Mouse (Mus musculus) midbrain, embryonic 14.5 days (tissue): ENCODE data around the gene 9130019O22Rik. TPM values are rescaled to one million over a fixed set of nuclear protein-coding genes. Genes with fewer than 3 reads are reported as not detected.
A peak's percentile ranks its signal among the peaks of the same experiment; 100 is the strongest.

ENCODE experiments used
- ATAC-seq: fragments of 200-750 bp; cut with Nextera tagmentation; 2 replicates; pipeline ENCODE4 v1.8.0; 2017; ENCODE audit warnings: moderate number of reproducible peaks, moderate library complexity; ENCODE audit not compliant: low FRiP score, low TSS enrichment
- DNase-seq: peaks from one replicate; pipeline ENCODE4 v3.0.0-alpha.2; 2015
- H3K27ac ChIP-seq: fragments of 300-500 bp; sonication (generic); replicated peaks from 2 replicates; pipeline ENCODE4 v1.5.1; 2014; ENCODE audit warnings: mild to moderate bottlenecking, low read depth, low read length, moderate library complexity
- H3K27me3 ChIP-seq: fragments of 300-500 bp; sonication (generic); 2 replicates; pipeline ENCODE4 v1.6.1; 2014; ENCODE audit warnings: low read length, control low read depth, mixed read lengths; ENCODE audit not compliant: control insufficient read depth, insufficient read depth
- H3K36me3 ChIP-seq: fragments of 300-500 bp; sonication (generic); 2 replicates; pipeline ENCODE4 v1.6.1; 2014; ENCODE audit warnings: low read length, control low read depth; ENCODE audit not compliant: control insufficient read depth, insufficient read depth
- H3K4me1 ChIP-seq: fragments of 300-500 bp; sonication (generic); 2 replicates; pipeline ENCODE4 v1.6.1; 2014; ENCODE audit warnings: mild to moderate bottlenecking, antibody characterized with exemption, low read length, control low read depth; ENCODE audit not compliant: control insufficient read depth, insufficient read depth
- H3K4me2 ChIP-seq: fragments of 300-500 bp; sonication (generic); 2 replicates; pipeline ENCODE4 v1.6.1; 2014; ENCODE audit warnings: mild to moderate bottlenecking, low read length, moderate library complexity
- H3K4me3 ChIP-seq: fragments of 300-500 bp; sonication (generic); replicated peaks from 2 replicates; pipeline ENCODE4 v1.5.1; 2014; ENCODE audit warnings: low read depth, low read length
- H3K9ac ChIP-seq: fragments of 300-500 bp; sonication (generic); replicated peaks from 2 replicates; pipeline ENCODE4 v1.6.1; 2014; ENCODE audit warnings: mild to moderate bottlenecking, low read length, moderate library complexity
- H3K9me3 ChIP-seq: fragments of 300-500 bp; sonication (generic); 2 replicates; pipeline ENCODE4 v1.6.1; 2016; ENCODE audit warnings: low read length, control low read depth, mixed read lengths; ENCODE audit not compliant: control insufficient read depth
- WGBS: fragments of 180-500 bp; shearing (Covaris S2); extraction: QIAGEN DNeasy Blood & Tissue Kit; methylation state at CpG from one replicate; pipeline ENCODE4 v1.1.7; 2014; 5-methylcytosine and 5-hydroxymethylcytosine counted together
- polyA plus RNA-seq: library from polyadenylated mRNA; unstranded; fragments of >200 nt; fragmentation: Nextera tagmentation; extraction: Ambion mirVana; gene quantifications from 2 replicates; pipeline ENCODE4 v1.2.1, GENCODE M21; 2014

9130019O22Rik gene
- polyA plus RNA-seq = 5.3 and 6.9 TPM in 2 replicates

- 15% methylated on average over 37 of the region's 38 CpGs for WGBS
- Histone ChIP-seq H3K9ac (peak within 1 kb of the TSS; percentile 55), H3K27ac (peak within 1 kb of the TSS; percentile 37; the same call in 1 of the 2 replicates)
Observed at GRCm38 (mm10) chr7:127386641-127387392, at the start of gene 9130019O22Rik. TSS of gene 9130019O22Rik (minus strand) at chr7:127387166.

GRCm38 (mm10) chr7:127435206-127435605, 48.2 kb upstream of the 9130019O22Rik start:
- ATAC-seq (no peak), DNase-seq (no peak)
- WGBS = 94% methylated on average over 4 of the region's 4 CpGs
- H3K27ac ChIP-seq = no peak overlapping the region
- H3K36me3 ChIP-seq = no peaks in the 10 kb centered on the region
- H3K4me2 ChIP-seq = no peak overlapping the region
- no peak overlapping the region for H3K4me3 ChIP-seq
- no peaks in the 10 kb centered on the region for H3K27me3 ChIP-seq
- H3K4me1 ChIP-seq = no peaks in the 10 kb centered on the region
- H3K9me3 ChIP-seq = peaks cover 5% of the 10 kb centered on the region; the same call in 1 of the 2 replicates
- H3K9ac ChIP-seq = no peak overlapping the region

More at GRCm38 (mm10) chr7:127386641-127387392, at the start of gene 9130019O22Rik:
- Histone ChIP-seq H3K4me2 (peak within 1 kb of the TSS; percentile 67), H3K36me3 (peaks cover 8% of the 10 kb centered on the region; the same call in 1 of the 2 replicates), H3K27me3 (no peaks in the 10 kb centered on the region), H3K4me3 (peak within 1 kb of the TSS; percentile 52), H3K9me3 (no peaks in the 10 kb centered on the region), H3K4me1 (0 out of 2 replicates have a peak, but pooled peaks cover 5% of the 10 kb centered on the region)
- ATAC-seq = peak; percentile 87
- DNase-seq = peak; percentile 94

- Histone ChIP-seq H3K27ac (no peak overlapping the region), H3K36me3 (no peaks in the 10 kb centered on the region), H3K9ac (no peak overlapping the region), H3K9me3 (no peaks in the 10 kb centered on the region), H3K4me2 (no peak overlapping the region), H3K4me1 (peaks cover under 1% of the 10 kb centered on the region), H3K4me3 (no peak overlapping the region), H3K27me3 (0 out of 2 replicates have a peak, but pooled peaks cover 3% of the 10 kb centered on the region)
- ATAC-seq (no peak), DNase-seq (no peak)
- WGBS = 75% methylated on average over 3 of the region's 3 CpGs
Observed at GRCm38 (mm10) chr7:127426354-127426753, 39.4 kb upstream of the 9130019O22Rik start.

- peaks cover 5% of the 10 kb centered on the region for H3K4me1 ChIP-seq
- H3K4me2 ChIP-seq = no peak overlapping the region
- no peak overlapping the region for H3K27ac ChIP-seq
- WGBS = 92% methylated on average over 2 of the region's 2 CpGs
- H3K36me3 ChIP-seq = no peaks in the 10 kb centered on the region
- H3K27me3 ChIP-seq = 0 out of 2 replicates have a peak, but pooled peaks cover 3% of the 10 kb centered on the region
- no peak overlapping the region for H3K4me3 ChIP-seq
- H3K9me3 ChIP-seq = no peaks in the 10 kb centered on the region
- no peak for DNase-seq
- no peak overlapping the region for H3K9ac ChIP-seq
- no peak for ATAC-seq
Observed at GRCm38 (mm10) chr7:127425911-127426310, 38.9 kb upstream of the 9130019O22Rik start.

GRCm38 (mm10) chr7:127425291-127425690, 38.3 kb upstream of the 9130019O22Rik start:
- Histone ChIP-seq H3K9ac (no peak overlapping the region), H3K36me3 (no peaks in the 10 kb centered on the region), H3K27me3 (0 out of 2 replicates have a peak, but pooled peaks cover 3% of the 10 kb centered on the region), H3K4me2 (no peak overlapping the region), H3K4me1 (peaks cover 6% of the 10 kb centered on the region), H3K27ac (no peak overlapping the region), H3K4me3 (no peak overlapping the region), H3K9me3 (no peaks in the 10 kb centered on the region)
- DNase-seq = no peak
- 87% methylated on average over 3 of the region's 3 CpGs for WGBS
- no peak for ATAC-seq

GRCm38 (mm10) chr7:127422247-127422646, 35.3 kb upstream of the 9130019O22Rik start:
- H3K36me3 ChIP-seq = peaks cover 18% of the 10 kb centered on the region
- H3K4me3 ChIP-seq = peak overlapping the region; percentile 83
- H3K4me2 ChIP-seq = peak overlapping the region; percentile 90
- 0 out of 2 replicates have a peak, but pooled peaks cover 3% of the 10 kb centered on the region for H3K27me3 ChIP-seq
- DNase-seq (peak; percentile 77), ATAC-seq (peak; percentile 77)
- H3K9me3 ChIP-seq = no peaks in the 10 kb centered on the region
- peaks cover 6% of the 10 kb centered on the region for H3K4me1 ChIP-seq
- peak overlapping the region; percentile 81 for H3K27ac ChIP-seq
- WGBS = 1% methylated on average over 15 of the region's 15 CpGs
- H3K9ac ChIP-seq = peak overlapping the region; percentile 88; the same call in 1 of the 2 replicates

- WGBS = under 1% methylated on average over 48 of the region's 48 CpGs
- peak; percentile 89 for ATAC-seq
- Histone ChIP-seq H3K4me2 (peak within 1 kb of the TSS; percentile 90), H3K9ac (peak within 1 kb of the TSS; percentile 88), H3K9me3 (no peaks in the 10 kb centered on the region), H3K4me3 (peak within 1 kb of the TSS; percentile 83), H3K36me3 (peaks cover 18% of the 10 kb centered on the region), H3K4me1 (peaks cover 6% of the 10 kb centered on the region), H3K27me3 (0 out of 2 replicates have a peak, but pooled peaks cover 3% of the 10 kb centered on the region), H3K27ac (peak within 1 kb of the TSS; percentile 81)
- peak; percentile 95 for DNase-seq
Observed at GRCm38 (mm10) chr7:127421388-127422191, 34.6 kb upstream of the 9130019O22Rik start, which contains the start of gene Zfp688. TSS of gene Zfp688 (minus strand) at chr7:127422068.

- DNase-seq (no peak), ATAC-seq (no peak)
- Histone ChIP-seq H3K27me3 (no peaks in the 10 kb centered on the region), H3K9me3 (no peaks in the 10 kb centered on the region), H3K9ac (no peak overlapping the region), H3K4me3 (no peak overlapping the region), H3K4me1 (no peaks in the 10 kb centered on the region), H3K36me3 (no peaks in the 10 kb centered on the region), H3K4me2 (no peak overlapping the region), H3K27ac (no peak overlapping the region)
- 81% methylated on average over 2 of the region's 2 CpGs for WGBS
Observed at GRCm38 (mm10) chr7:127411418-127411817, 24.5 kb upstream of the 9130019O22Rik start.
